In genomic region chr11:102375196-102376173, GRCm38 (mm10) we compare ENCODE assay signal across 8 mouse cellular contexts. TPM values are rescaled to one million over a fixed set of nuclear protein-coding genes. Genes with fewer than 3 reads are reported as not detected.
DNase-seq lines count a peak whose midpoint lies in the region; ATAC-seq lines count a peak whose summit lies in the region.

No protein-coding gene starts in this region.

- 0 out of 2 replicates have a peak overlapping the region, but pooled peaks have one; percentile 19 for H3K9ac ChIP-seq in embryonic facial prominence, embryonic 14.5 days (ENCODE audit: low read depth, low read length)
- peak overlapping the region; percentile 67 for H3K9ac ChIP-seq in heart, embryonic 14.5 days (ENCODE audit: low read length)
- peak overlapping the region; percentile 29 for H3K9ac ChIP-seq in stomach, embryonic 16.5 days (ENCODE audit: low read length)

- no peak overlapping the region for H3K27ac ChIP-seq in embryonic facial prominence, embryonic 14.5 days (replicated peaks; ENCODE audit: low read depth, low read length)
- peak overlapping the region; percentile 8 to 24; a peak in 1 of 4 replicates for H3K27ac ChIP-seq in heart, embryonic 14.5 days (replicated peaks in 1 of 2; ENCODE audit: control insufficient read depth in 1 of 2, insufficient read depth in 1 of 2, low read depth in 2 of 2, low read length in 2 of 2)
- H3K27ac ChIP-seq in stomach, embryonic 16.5 days (ENCODE audit: low read length) = peak overlapping the region; percentile 55

- 7% methylated on average over 22 of the region's 23 CpGs for WGBS in embryonic facial prominence, embryonic 14.5 days
- 5% methylated on average over 23 of the region's 23 CpGs for WGBS in heart, embryonic 14.5 days
- 5% methylated on average over 23 of the region's 23 CpGs for WGBS in stomach, embryonic 16.5 days

- peak overlapping the region; percentile 37 for H3K4me2 ChIP-seq in embryonic facial prominence, embryonic 14.5 days (ENCODE audit: low read depth, low read length)
- peak overlapping the region; percentile 70 for H3K4me2 ChIP-seq in heart, embryonic 14.5 days (ENCODE audit: low read length)
- H3K4me2 ChIP-seq in stomach, embryonic 16.5 days (ENCODE audit: low read depth, low read length) = peak overlapping the region; percentile 43

- H3K4me1 ChIP-seq in embryonic facial prominence, embryonic 14.5 days (ENCODE audit: control insufficient read depth, insufficient read depth, low read length) = peaks cover 5% of the 10 kb centered on the region
- peaks cover 14 to 20% of the 10 kb centered on the region in 2 experiments for H3K4me1 ChIP-seq in heart, embryonic 14.5 days (ENCODE audit: control insufficient read depth in 2 of 2, insufficient read depth in 2 of 2, low read length in 2 of 2)
- peaks cover 20% of the 10 kb centered on the region for H3K4me1 ChIP-seq in stomach, embryonic 16.5 days (ENCODE audit: control insufficient read depth, insufficient read depth, low read length)

- peak; percentile 74 for ATAC-seq in embryonic facial prominence, embryonic 14.5 days (ENCODE audit: low read depth)
- peak; percentile 44 for ATAC-seq in heart, embryonic 14.5 days (ENCODE audit: insufficient number of reproducible peaks, insufficient read depth, low FRiP score, low read depth)
- ATAC-seq in megakaryocyte, adult 5-6 weeks (ENCODE audit: poor library complexity, severe bottlenecking) = peak; percentile 24; the same call in 1 of the 2 replicates
- ATAC-seq in stomach, embryonic 16.5 days (ENCODE audit: insufficient read depth, low FRiP score) = peak; percentile 84

- DNase-seq in urinary bladder, adult 18-20 months (ENCODE audit: low spot score in 2 of 2) = peak; percentile 49 to 66
- no peak for DNase-seq in urinary bladder, postnatal 10 days (ENCODE audit: low spot score)
- DNase-seq in embryonic facial prominence, embryonic 14.5 days (ENCODE audit: low spot score) = peak; percentile 77
- peak; percentile 72 for DNase-seq in kidney, postnatal 10 days
- no peak for DNase-seq in frontal cortex, postnatal 10 days (ENCODE audit: low spot score in 2 of 2)

- H3K4me3 ChIP-seq in embryonic facial prominence, embryonic 14.5 days (ENCODE audit: low read depth, low read length) = peak overlapping the region; percentile 15; the same call in 1 of the 2 replicates
- H3K4me3 ChIP-seq in heart, embryonic 14.5 days (ENCODE audit: control insufficient read depth in 1 of 2, insufficient read depth in 1 of 2, low read depth in 1 of 2, low read length in 2 of 2) = peak overlapping the region; percentile 23 to 29
- peak overlapping the region; percentile 22 for H3K4me3 ChIP-seq in stomach, embryonic 16.5 days (replicated peaks; ENCODE audit: low read length)

- H3K9me3 ChIP-seq in embryonic facial prominence, embryonic 14.5 days (ENCODE audit: control insufficient read depth, low read length) = no peaks in the 10 kb centered on the region
- H3K9me3 ChIP-seq in heart, embryonic 14.5 days (ENCODE audit: control insufficient read depth, low read length) = no peaks in the 10 kb centered on the region
- no peaks in the 10 kb centered on the region for H3K9me3 ChIP-seq in stomach, embryonic 16.5 days (replicated peaks; ENCODE audit: control insufficient read depth, low read length)

- H3K36me3 ChIP-seq in embryonic facial prominence, embryonic 14.5 days (ENCODE audit: control insufficient read depth, insufficient read depth, low read length) = no peaks in the 10 kb centered on the region
- H3K36me3 ChIP-seq in heart, embryonic 14.5 days (ENCODE audit: control insufficient read depth, insufficient read depth, low read length) = no peaks in the 10 kb centered on the region
- no peaks in the 10 kb centered on the region for H3K36me3 ChIP-seq in stomach, embryonic 16.5 days (ENCODE audit: control insufficient read depth, insufficient read depth, low read length)

- H3K27me3 ChIP-seq in embryonic facial prominence, embryonic 14.5 days (replicated peaks; ENCODE audit: control insufficient read depth, insufficient read depth, low read length) = no peaks in the 10 kb centered on the region; the same call in 1 of the 2 replicates
- no peaks in the 10 kb centered on the region; the same call in 1 of the 2 replicates for H3K27me3 ChIP-seq in heart, embryonic 14.5 days (ENCODE audit: control insufficient read depth, insufficient read depth, low read length)
- no peaks in the 10 kb centered on the region for H3K27me3 ChIP-seq in stomach, embryonic 16.5 days (ENCODE audit: control insufficient read depth, insufficient read depth, low read length)

RNA-seq across cellular contexts. Expression of gene Slc4a1, which starts 9.5 kb away (rescaled TPM):
- polyA plus RNA-seq in embryonic facial prominence, embryonic 14.5 days (2014; fragmentation: Nextera tagmentation; extraction: Ambion mirVana) = 6.0 and 6.8 TPM in 2 replicates
- 5.6 and 11.8 TPM in 2 replicates for polyA plus RNA-seq in heart, embryonic 14.5 days (2014; fragmentation: Nextera tagmentation; extraction: Ambion mirVana)
- 3.3 and 8.2 TPM in 2 replicates for total RNA-seq in megakaryocyte, adult 5-6 weeks (2015)
- total RNA-seq in megakaryocyte, adult 5-6 weeks (2017) = 3.3 and 7.2 TPM in 2 replicates
- 38.9 and 47.2 TPM in 2 replicates for polyA plus RNA-seq in stomach, embryonic 16.5 days (2015; fragmentation: Nextera tagmentation; extraction: Ambion mirVana)

RNA-seq across cellular contexts. Expression of gene Rundc3a, which starts 17.7 kb away (rescaled TPM):
- 7.1 and 7.8 TPM in 2 replicates for polyA plus RNA-seq in embryonic facial prominence, embryonic 14.5 days (2014; fragmentation: Nextera tagmentation; extraction: Ambion mirVana)
- polyA plus RNA-seq in heart, embryonic 14.5 days (2014; fragmentation: Nextera tagmentation; extraction: Ambion mirVana) = 0.81 and 1.2 TPM in 2 replicates
- total RNA-seq in megakaryocyte, adult 5-6 weeks (2015) = not detected in 2 replicates
- total RNA-seq in megakaryocyte, adult 5-6 weeks (2017) = not detected in 2 replicates
- 6.8 and 7.6 TPM in 2 replicates for polyA plus RNA-seq in stomach, embryonic 16.5 days (2015; fragmentation: Nextera tagmentation; extraction: Ambion mirVana)

RNA-seq across cellular contexts. Expression of gene Slc25a39, which starts 32.3 kb away (rescaled TPM):
- 190 and 194 TPM in 2 replicates for polyA plus RNA-seq in embryonic facial prominence, embryonic 14.5 days (2014; fragmentation: Nextera tagmentation; extraction: Ambion mirVana)
- 266 and 295 TPM in 2 replicates for polyA plus RNA-seq in heart, embryonic 14.5 days (2014; fragmentation: Nextera tagmentation; extraction: Ambion mirVana)
- 41.5 and 47.5 TPM in 2 replicates for total RNA-seq in megakaryocyte, adult 5-6 weeks (2015)
- total RNA-seq in megakaryocyte, adult 5-6 weeks (2017) = 20.5 and 22.8 TPM in 2 replicates
- polyA plus RNA-seq in stomach, embryonic 16.5 days (2015; fragmentation: Nextera tagmentation; extraction: Ambion mirVana) = 239 and 243 TPM in 2 replicates

RNA-seq across cellular contexts. Expression of gene Grn, which starts 54.6 kb away (rescaled TPM):
- 121 and 129 TPM in 2 replicates for polyA plus RNA-seq in embryonic facial prominence, embryonic 14.5 days (2014; fragmentation: Nextera tagmentation; extraction: Ambion mirVana)
- 182 and 190 TPM in 2 replicates for polyA plus RNA-seq in heart, embryonic 14.5 days (2014; fragmentation: Nextera tagmentation; extraction: Ambion mirVana)
- 509 and 566 TPM in 2 replicates for total RNA-seq in megakaryocyte, adult 5-6 weeks (2015)
- 201 and 225 TPM in 2 replicates for total RNA-seq in megakaryocyte, adult 5-6 weeks (2017)
- polyA plus RNA-seq in stomach, embryonic 16.5 days (2015; fragmentation: Nextera tagmentation; extraction: Ambion mirVana) = 187 and 207 TPM in 2 replicates

RNA-seq across cellular contexts. Expression of gene Ubtf, which starts 55.9 kb away (rescaled TPM):
- 73.3 and 83.9 TPM in 2 replicates for polyA plus RNA-seq in embryonic facial prominence, embryonic 14.5 days (2014; fragmentation: Nextera tagmentation; extraction: Ambion mirVana)
- 50.2 and 53.6 TPM in 2 replicates for polyA plus RNA-seq in heart, embryonic 14.5 days (2014; fragmentation: Nextera tagmentation; extraction: Ambion mirVana)
- total RNA-seq in megakaryocyte, adult 5-6 weeks (2015) = 19.6 and 22.4 TPM in 2 replicates
- total RNA-seq in megakaryocyte, adult 5-6 weeks (2017) = 82.8 and 90.2 TPM in 2 replicates
- 70.5 and 71.4 TPM in 2 replicates for polyA plus RNA-seq in stomach, embryonic 16.5 days (2015; fragmentation: Nextera tagmentation; extraction: Ambion mirVana)

Comparison
In these comparisons a context has a peak if more than half of its experiments do, and no peak if none do; other contexts are left out.
1. DNase-seq: peak in urinary bladder, adult 18-20 months (2 of 2), embryonic facial prominence, embryonic 14.5 days (single experiment) and kidney, postnatal 10 days (single experiment); none in urinary bladder, postnatal 10 days (single experiment) and frontal cortex, postnatal 10 days (0 of 2).
2. ATAC-seq: peak in every context shown above with its lines; median percentile 84 in stomach, embryonic 16.5 days; 74 in embryonic facial prominence, embryonic 14.5 days; 44 in heart, embryonic 14.5 days; 24 in megakaryocyte, adult 5-6 weeks.
3. Peak in every context shown above with its lines, with median percentiles within 50 percentile points of each other: H3K4me2 ChIP-seq, H3K4me3 ChIP-seq and H3K9ac ChIP-seq.